Mouse (Mus musculus) mouse embryonic stem cell (cell line): ENCODE data around the gene Fgf23.

Experiments used
- in situ Hi-C, 2 experiments: fragments of 300-500 bp; cut with MboI; formaldehyde crosslinking; loops; 1 replicate in 1 of 2; 3 replicates in 1 of 2; pipeline ENCODE4 v1.14.3; 2019 to 2020; ENCODE audit warnings: low sequenced_read_pairs in 2 of 2, low pct_unique_long_range_greater_than_20kb in 1 of 2, mixed read lengths in 1 of 2; ENCODE audit not compliant: unreplicated experiment in 1 of 2

Fgf23 gene

GRCm38 (mm10) chr6:127072817-127073216, at the start of gene Fgf23:
TSS of gene Fgf23 (plus strand) at chr6:127072902.
- in situ Hi-C loops: no loop called here

GRCm38 (mm10) chr6:127024836-127025235, 47.9 kb upstream of the Fgf23 start:
- in situ Hi-C loops: no loop called here

- in situ Hi-C loops: no loop called here
These were observed 37.9 kb upstream of the Fgf23 start for GRCm38 (mm10) chr6:127034760-127035159.

GRCm38 (mm10) chr6:127044909-127045308, 27.8 kb upstream of the Fgf23 start:
- in situ Hi-C loops: no loop called here

- in situ Hi-C loops: no loop called here
These were observed 21.9 kb upstream of the Fgf23 start for GRCm38 (mm10) chr6:127050847-127051246.

- in situ Hi-C loops: no loop called here
These were observed 15.6 kb upstream of the Fgf23 start for GRCm38 (mm10) chr6:127056990-127057588.

GRCm38 (mm10) chr6:127059975-127060374, 12.7 kb upstream of the Fgf23 start:
- in situ Hi-C loops: no loop called here

GRCm38 (mm10) chr6:127063915-127064314, 8.8 kb upstream of the Fgf23 start:
- in situ Hi-C loops: no loop called here

- in situ Hi-C loops: no loop called here
These were observed 7.9 kb upstream of the Fgf23 start for GRCm38 (mm10) chr6:127064815-127065214.

GRCm38 (mm10) chr6:127079867-127080731, 7.4 kb downstream of the Fgf23 start:
- in situ Hi-C loops: loop anchor here in 1 of 2 experiments (10.0 kb wide), 1 partner anchor 135 kb away; no protein-coding TSS in a partner anchor

- in situ Hi-C loops: loop anchor here in 1 of 2 experiments (10.0 kb wide), 1 partner anchor 137 kb away; no protein-coding TSS in a partner anchor
These were observed 9.1 kb downstream of the Fgf23 start for GRCm38 (mm10) chr6:127081820-127082219.

GRCm38 (mm10) chr6:127086739-127087138, 14.0 kb downstream of the Fgf23 start:
- in situ Hi-C loops: loop anchor here in 1 of 2 experiments (10.0 kb wide), 1 partner anchor 142 kb away; no protein-coding TSS in a partner anchor

GRCm38 (mm10) chr6:127094565-127094964, 21.9 kb downstream of the Fgf23 start:
- in situ Hi-C loops: no loop called here

GRCm38 (mm10) chr6:127103506-127104275, 31.0 kb downstream of the Fgf23 start:
- in situ Hi-C loops: loop anchor here (25.0 kb wide), 1 partner anchor 291 kb away; no protein-coding TSS in a partner anchor

GRCm38 (mm10) chr6:127104396-127105029, 31.8 kb downstream of the Fgf23 start:
- in situ Hi-C loops: loop anchor here (25.0 kb wide), 1 partner anchor 292 kb away; no protein-coding TSS in a partner anchor

- in situ Hi-C loops: loop anchor here (25.0 kb wide), 1 partner anchor 293 kb away; no protein-coding TSS in a partner anchor
These were observed 32.4 kb downstream of the Fgf23 start for GRCm38 (mm10) chr6:127105107-127105506.

- in situ Hi-C loops: loop anchor here (25.0 kb wide), 1 partner anchor 294 kb away; no protein-coding TSS in a partner anchor
These were observed 33.5 kb downstream of the Fgf23 start for GRCm38 (mm10) chr6:127106189-127106588.

GRCm38 (mm10) chr6:127106726-127107125, 34.0 kb downstream of the Fgf23 start:
- in situ Hi-C loops: loop anchor here (25.0 kb wide), 1 partner anchor 294 kb away; no protein-coding TSS in a partner anchor
